Mouse (Mus musculus): ENCODE results near the gene Pgs1.

GRCm38 (mm10) chr11:118050174-118050573, 64.1 kb downstream of the Pgs1 start:
- TF ChIP-seq CTCF (conservative IDR thresholded peaks at IDR 0.05 in 1 of 2, IDR thresholded peaks at IDR 0.05 in 1 of 2; ENCODE audit: low read depth in 2 of 2, low read length in 2 of 2) (no peak), USF1 (IDR thresholded peaks at IDR 0.05; ENCODE audit: low read depth, low read length) (no peak), MAX (IDR thresholded peaks at IDR 0.05; ENCODE audit: low read length) (no peak), ZC3H11A (IDR thresholded peaks at IDR 0.05; ENCODE audit: low read depth, low read length) (no peak), UBTF (IDR thresholded peaks at IDR 0.05; ENCODE audit: low read depth, low read length) (no peak), ZKSCAN1 (IDR thresholded peaks at IDR 0.05; ENCODE audit: borderline replicate concordance, low read depth, low read length) (no peak), TCF12 (IDR thresholded peaks at IDR 0.05; ENCODE audit: low read depth, low read length) (no peak), MEF2A (IDR thresholded peaks at IDR 0.05; ENCODE audit: borderline replicate concordance, low read depth, low read length) (no peak), POLR2A (IDR thresholded peaks at IDR 0.05; ENCODE audit: low read depth, low read length) (no peak), ZNF384 (IDR thresholded peaks at IDR 0.05; ENCODE audit: low read depth, low read length) (no peak)
